Mouse (Mus musculus): ENCODE data around the gene Bmp3. TPM values are rescaled to one million over a fixed set of nuclear protein-coding genes. Genes with fewer than 3 reads are reported as not detected.

The Bmp3 gene
- total RNA-seq, 1 experiment from 2014 or later: not detected

GRCm38 (mm10) chr5:98897946-98898345, 43.7 kb downstream of the Bmp3 start:
- no peak for ATAC-seq (replicated peaks; ENCODE audit: low read depth, poor library complexity, severe bottlenecking)

- ATAC-seq (replicated peaks; ENCODE audit: low read depth, poor library complexity, severe bottlenecking): no peak
Measured at GRCm38 (mm10) chr5:98900926-98901325, 46.7 kb downstream of the Bmp3 start.

- no peak for ATAC-seq (replicated peaks; ENCODE audit: low read depth, poor library complexity, severe bottlenecking)
Measured at GRCm38 (mm10) chr5:98902339-98902738, 48.1 kb downstream of the Bmp3 start.

DNA sequence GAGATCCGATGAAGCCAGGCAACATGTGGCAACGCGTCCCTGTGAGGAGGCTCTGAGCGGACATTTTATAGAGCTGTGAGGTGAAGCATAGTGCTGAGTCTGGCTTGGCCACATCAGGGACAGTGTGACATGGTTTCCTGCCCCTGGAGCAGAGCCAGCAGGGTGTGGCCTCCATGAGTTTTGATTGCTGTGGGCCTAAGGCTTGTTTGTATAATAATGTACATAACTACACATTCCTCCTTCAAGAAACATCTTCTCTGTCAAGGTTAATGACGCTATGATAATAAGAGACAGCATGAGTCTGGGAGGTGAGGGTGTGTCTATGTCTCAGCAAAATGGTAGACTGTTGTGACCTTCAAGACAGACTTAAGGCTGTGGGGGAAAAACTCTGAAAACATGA, 64.5 kb downstream of the Bmp3 start:
- ATAC-seq (replicated peaks; ENCODE audit: low read depth, poor library complexity, severe bottlenecking): no peak

GRCm38 (mm10) chr5:98921608-98922007, 67.4 kb downstream of the Bmp3 start:
- ATAC-seq (replicated peaks; ENCODE audit: low read depth, poor library complexity, severe bottlenecking): no peak

DNA sequence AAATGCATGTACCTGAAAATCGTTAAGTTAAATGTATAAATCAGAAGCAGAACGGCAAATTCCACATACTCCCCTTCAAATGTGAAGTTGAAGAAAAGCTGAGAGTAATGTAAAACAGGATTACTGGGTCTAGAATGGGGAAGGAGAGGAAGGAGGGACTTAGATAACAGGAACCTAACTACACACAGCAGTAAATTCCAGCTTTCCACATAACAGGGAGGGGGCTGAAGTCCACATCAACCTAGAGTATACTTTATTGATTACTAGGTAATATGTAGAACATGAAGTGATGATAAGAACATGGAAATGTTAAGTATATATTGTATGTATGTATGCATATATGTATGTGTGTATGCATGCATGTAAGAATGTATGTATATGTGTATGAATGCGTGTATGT, 68.7 kb downstream of the Bmp3 start:
- ATAC-seq (replicated peaks; ENCODE audit: low read depth, poor library complexity, severe bottlenecking): no peak

Other genes with a start within 250 kb of the Bmp3 start
- not detected in 2 replicates for gene Prkg2, start 182.9 kb downstream of the Bmp3 start, total RNA-seq (2017)